Mouse (Mus musculus) c-Kit-positive CD71-positive TER-119-positive erythroid progenitor cells, embryonic 14.5 days (primary cell): Measurements from ENCODE around the gene Paqr6.

Source experiments
- DNase-seq: peaks from one replicate; pipeline ENCODE4 v3.0.0-alpha.2; 2013; ENCODE audit warnings: low spot score

The Paqr6 gene

GRCm38 (mm10) chr3:88411681-88412080 is 47.3 kb downstream of the Paqr6 start:
- peak; percentile 62 for DNase-seq

GRCm38 (mm10) chr3:88412636-88413035 is 48.3 kb downstream of the Paqr6 start:
- no peak for DNase-seq

- DNase-seq, result no peak
Observed at GRCm38 (mm10) chr3:88415668-88416067, 51.3 kb downstream of the Paqr6 start.

- DNase-seq, result no peak
Observed at GRCm38 (mm10) chr3:88418016-88418415, 53.6 kb downstream of the Paqr6 start.
